Mouse (Mus musculus) yolk sac, embryonic 10.5 days (tissue): ENCODE results near the gene Spcs1.
A peak's percentile ranks its signal among the peaks of the same experiment; 100 is the strongest.

Source experiments
- DNase-seq: peaks from one replicate; pipeline ENCODE4 v3.0.0-alpha.2; 2017; ENCODE audit warnings: low spot score

Spcs1 gene

DNA sequence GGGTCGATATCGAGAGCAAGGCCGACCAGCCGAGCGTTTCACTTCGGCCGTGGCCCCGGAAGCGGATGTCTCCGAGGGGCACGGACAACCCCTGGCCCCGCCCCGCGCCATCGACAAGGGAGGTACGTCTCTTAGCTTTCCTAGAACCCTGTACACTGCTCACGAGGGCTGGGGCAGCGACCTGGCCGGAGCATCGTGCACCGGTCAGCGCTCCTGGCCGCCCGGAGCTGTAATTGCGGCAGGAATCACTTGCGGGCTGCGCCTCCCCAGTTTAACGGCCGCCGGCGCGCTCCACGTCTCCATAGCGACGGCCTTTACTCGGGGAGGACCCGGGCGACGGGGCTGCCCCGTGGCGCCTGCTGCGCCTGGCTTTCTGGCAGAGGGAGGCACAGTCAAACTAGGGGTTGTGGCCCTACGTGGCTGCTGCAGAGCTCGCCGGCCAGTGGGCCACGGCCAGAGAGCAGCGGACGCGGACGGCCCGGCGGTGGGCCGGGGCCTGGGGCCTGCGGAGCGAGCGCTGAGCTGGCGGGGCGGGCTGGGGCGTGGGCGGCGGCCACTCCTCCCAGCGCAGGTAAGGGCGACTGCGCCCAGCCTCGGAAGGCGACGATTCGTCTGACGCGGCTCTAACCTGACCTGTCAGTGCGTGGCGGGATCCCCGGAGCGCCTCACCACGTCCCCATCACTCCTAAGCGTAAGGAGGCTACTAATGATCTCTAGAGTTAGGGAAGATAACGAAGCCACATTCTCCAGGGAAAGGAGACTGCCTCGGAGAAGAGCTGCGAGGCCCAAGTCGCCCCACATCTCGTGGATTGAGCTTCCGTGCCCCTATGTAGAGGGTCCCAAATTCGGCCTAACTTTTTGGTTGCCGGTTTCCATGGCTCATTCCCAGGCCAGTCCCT, at the start of gene Spcs1, which contains the start of gene Glt8d1:
TSS of gene Spcs1 (minus strand) at position 366 of the 899 bp plus-strand sequence.
TSS of gene Glt8d1 (plus strand) at position 94 of the 899 bp plus-strand sequence.
- DNase-seq, result peak; percentile 93

DNA sequence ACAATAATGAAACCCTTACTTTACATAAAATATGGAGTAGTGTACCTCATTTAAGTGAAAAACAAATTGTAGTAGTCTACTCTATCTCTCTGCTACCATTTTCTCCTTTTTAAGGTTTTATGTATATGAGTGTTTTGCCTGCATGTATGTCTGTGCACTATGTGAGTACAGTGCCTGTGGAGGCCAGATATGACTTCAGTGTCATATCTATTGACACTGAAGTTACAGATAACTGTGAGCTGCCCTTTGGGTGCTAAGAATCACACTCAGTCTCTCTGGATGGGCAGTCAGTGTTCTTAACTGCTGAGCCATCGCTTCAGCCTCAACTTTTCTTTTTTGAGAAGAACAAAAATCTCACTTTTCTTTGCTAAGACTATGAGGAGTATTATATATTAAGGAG, 44.3 kb upstream of the Spcs1 start:
- no peak for DNase-seq

DNA sequence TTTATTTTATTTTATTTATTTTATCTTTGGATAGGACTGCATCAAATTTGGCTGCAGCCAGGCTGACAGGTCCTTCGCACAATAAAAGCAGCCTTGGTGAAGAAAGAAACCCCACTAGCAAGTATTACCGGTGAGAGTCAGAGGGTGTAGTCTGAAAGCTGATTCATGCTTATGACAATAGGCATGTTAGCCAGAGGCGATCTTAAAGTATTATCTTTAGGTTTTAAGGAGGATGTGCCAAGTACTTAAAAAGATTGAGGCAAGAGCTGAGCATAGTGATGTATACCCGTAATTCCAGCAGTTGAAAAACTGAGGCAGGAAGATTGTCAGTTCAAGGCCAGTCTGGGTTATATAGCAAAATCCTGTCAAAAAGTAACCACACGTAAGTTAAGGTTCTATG, 43.8 kb upstream of the Spcs1 start:
- no peak for DNase-seq

DNA sequence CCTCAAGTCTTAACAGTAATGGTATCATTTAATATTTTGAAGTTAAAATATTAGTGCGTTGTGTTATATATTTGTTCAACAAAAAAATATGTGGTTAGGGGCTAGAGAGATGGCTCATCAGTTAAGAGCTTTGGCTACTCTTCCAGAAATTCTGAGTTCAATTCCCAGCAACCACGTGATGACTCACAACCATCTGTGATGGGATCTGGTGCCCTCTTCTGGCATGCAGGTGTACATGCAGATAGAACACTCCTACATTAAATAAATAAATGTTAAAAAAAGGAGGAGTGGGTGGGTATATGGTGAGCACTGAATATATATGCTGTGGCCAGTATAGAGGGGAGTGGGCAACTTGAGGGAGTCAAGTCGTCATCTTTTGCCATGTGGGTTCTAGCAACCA, 24.3 kb upstream of the Spcs1 start:
- DNase-seq, result no peak

DNA sequence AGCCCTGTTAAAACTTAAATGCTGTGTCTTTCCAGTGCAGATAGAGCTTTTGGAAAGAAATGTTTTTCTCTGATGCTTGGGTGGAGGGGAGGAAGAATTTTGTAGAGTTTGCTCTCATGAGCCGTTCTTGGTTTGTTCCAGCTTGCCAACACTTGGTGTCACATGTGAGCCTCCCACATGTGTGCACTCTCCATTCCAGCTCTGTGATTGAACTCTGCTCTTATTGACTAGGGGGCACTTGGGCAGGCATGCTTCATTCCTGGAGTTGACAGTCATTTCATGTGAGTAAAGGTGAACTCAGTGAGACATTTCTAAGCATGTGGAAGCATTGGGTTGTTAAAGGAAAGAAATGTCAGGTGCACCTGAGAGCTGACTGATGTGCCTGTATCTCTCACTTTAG, 21.1 kb upstream of the Spcs1 start:
- DNase-seq, result no peak

DNA sequence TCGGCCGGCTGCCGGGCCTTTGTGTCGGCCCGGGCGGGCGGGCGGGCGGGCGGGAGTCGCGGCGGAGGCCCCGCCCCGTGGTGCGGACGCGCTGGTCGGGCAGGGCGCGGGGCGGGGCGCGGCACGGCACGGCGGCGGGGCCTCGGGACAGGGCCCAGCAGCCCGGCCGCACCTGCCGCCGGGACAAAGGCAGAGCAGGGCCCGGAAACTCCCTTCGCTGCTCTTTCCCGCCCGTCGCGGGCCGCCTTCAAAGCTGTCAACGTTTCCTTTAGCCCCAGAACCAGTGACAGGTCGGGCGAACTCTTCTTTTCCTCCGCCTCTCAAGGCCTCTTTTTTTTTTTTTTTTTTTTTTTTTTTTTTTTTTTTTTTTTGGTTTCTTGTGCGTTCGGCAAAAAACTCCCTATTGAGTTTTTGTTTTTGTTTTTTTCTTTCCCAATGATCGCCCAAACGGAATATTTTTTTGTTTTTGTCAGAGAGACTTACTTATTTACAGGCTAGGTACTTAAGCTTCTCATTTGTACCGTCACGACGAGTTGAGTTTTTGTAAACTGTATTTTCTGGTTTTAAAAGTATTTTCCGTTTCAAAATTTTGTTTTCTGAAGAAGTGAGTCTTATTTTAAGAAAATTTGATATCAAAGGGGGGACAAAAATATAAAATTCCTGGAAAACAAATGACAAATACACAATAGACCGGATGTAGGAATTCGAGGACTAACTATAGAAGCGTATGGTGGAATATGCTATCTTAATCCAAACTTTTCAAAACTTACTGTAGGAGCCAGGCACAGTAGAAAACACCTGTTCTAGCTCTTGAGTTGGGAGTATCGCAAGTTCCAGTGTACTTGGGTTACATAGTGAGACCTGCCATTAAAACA, 18.1 kb upstream of the Spcs1 start:
- peak; percentile 87 for DNase-seq

DNA sequence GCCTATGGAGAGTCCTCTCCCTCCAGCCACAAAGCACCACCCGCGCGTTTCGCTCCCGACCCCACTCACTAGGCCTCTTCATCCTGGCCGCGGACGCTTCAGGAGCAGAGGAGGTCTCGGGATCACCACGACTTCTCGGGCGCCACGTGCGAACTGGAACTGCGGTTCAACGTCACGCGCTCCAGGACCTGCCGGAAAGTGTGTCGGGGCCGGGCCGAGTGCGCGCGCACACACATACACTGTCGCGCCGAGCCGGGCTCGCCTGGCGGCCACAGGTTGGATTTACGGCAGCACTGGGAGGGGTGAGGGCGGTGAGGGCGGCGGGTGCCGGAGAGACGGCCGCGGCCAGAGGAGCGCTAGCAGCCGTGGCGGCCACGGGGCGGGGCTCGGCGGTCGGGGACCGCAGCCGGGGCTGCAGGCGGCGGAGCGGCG, 17.4 kb upstream of the Spcs1 start, which contains the start of the genes Pbrm1 and Gnl3:
TSS of gene Pbrm1 (plus strand) at position 279 of the 432 bp plus-strand sequence.
TSS of gene Gnl3 (minus strand) at position 293 of the 432 bp plus-strand sequence.
- peak; percentile 96 for DNase-seq

DNA sequence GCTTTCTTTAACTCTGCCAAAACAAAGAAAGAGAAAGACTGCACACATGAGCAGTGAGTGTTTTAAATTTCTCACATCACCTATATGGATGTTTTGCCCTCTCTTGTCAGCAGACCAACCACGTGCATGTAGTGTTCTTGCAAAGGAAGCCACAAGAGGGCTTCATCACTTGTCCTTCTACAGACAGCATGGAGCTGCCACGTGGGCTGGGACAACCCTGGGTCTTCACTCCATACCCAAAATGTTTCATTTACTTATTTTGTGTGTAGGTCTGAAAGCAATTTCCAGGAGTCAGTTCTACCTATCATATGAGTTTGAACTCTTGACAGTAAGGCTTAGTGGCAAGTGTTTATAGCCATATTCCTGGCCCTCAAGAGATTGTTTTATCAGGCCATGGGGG, 16.4 kb upstream of the Spcs1 start:
- peak; percentile 49 for DNase-seq

DNA sequence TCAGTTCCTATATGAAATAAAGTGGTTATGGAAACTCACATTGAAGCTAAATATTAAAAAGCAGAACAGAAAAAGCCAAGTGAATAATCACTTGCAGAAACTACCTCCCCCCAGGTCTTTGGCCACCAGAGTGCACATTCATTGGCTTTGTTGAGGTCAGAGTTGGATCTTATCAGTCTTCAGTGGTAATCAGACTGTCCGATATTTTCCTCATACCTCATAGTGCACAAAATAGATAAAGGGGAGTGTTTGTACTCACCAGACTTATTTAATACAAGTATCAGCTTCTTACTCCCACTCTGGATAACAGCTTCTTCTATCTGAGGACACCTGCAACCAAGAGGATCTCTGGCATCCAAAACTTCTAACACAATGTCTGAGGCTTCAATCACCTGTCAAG, 14.6 kb upstream of the Spcs1 start:
- DNase-seq, result no peak

DNA sequence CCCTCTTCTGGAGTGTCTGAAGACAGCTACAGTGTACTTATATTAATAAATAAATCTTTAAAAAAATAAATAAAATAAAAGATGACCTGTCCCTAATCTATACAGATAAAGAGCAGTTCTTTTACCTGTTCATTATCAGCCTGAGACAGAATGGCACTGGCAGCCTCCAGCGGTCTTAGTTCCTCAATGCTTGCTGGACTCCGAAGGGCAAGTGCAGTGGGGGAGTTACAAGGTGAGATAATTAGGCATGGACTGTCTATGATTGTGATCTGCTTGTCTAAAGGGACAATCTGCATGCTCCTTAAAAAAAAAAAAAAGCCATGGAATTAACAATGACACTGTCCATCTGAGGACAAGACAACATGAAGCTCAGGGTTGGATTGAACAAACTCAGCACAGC, 12.5 kb upstream of the Spcs1 start:
- no peak for DNase-seq

DNA sequence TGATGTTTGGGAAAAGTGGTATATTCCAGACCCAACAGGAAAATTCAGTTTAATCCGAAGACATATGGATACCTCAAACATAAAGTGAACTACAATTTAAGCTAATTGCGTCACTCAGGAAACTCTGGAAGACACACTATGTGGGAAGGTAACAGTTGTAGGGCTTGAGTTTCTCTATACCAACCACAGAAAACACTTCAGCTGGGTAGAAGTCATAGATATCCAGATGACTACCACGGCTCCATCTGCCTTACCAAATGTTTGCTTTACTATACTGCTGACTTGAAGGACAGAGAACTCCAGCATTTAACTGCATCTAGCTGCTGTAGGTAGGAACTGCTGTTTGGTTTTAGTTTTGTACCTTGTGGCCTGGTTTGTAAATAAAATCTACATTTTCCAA, 10.1 kb upstream of the Spcs1 start:
- DNase-seq, result no peak

DNA sequence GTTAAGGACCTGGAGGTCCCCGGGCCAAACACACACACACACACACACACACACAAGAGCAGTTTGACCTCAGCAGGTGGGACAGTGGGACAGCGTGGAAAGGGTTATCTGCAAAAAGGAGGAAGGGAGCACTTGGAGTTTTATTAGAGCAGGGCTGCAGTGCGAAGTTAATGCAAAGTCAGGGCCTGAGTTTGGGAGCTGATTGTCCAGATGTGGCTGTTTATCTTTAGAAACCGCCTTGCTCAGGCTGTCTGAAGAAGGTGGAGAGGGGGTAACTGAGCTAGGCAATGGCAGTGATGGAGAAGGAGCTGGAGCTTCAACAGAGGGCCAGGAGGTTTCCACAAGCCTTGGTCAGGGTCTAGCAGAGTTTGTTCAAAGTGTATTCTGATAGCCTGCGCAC, 5.3 kb upstream of the Spcs1 start:
- no peak for DNase-seq

DNA sequence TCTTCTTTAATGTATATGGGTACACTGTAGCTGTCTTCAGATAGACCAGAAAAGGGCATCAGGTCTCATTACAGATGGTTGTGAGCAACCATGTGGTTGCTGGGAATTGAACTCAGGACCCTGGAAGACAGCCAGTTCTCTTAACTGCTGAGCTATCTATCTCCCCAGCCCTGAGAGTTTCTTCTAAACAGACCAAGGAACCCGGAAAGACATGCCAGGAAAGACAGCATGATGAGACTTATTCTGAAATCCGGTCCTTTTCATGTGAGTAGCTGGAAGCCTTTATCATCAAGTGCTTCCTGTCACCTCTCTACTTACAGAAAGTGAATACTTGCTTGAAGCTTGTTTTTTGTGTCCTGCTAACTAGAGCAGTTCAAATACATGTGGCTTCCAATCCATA, 3.1 kb upstream of the Spcs1 start:
- DNase-seq, result no peak

DNA sequence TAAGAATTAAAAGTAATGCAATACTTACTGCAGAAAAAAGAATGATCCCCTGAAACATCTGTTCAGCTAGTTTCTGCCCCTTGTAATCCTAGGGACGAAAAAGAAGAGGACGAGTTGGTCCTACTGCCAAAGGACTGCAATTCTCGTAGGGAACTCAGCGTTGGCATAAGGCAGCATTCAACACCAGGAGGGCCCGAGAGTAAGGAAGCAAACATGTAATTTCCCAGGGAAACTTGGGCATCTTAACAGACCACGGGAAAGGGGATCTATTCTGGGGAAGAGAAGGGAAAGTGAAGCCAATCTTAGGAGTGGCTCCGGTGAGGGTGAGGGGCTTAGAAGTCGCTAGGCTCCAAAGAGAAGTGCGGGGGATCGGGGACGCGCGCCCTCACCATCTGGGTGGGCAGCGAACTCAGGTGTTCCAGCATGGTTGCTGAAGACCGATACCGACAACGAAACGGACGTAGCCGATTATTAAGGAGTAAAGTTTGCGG, 611 bp downstream of the Spcs1 start:
- no peak for DNase-seq

DNA sequence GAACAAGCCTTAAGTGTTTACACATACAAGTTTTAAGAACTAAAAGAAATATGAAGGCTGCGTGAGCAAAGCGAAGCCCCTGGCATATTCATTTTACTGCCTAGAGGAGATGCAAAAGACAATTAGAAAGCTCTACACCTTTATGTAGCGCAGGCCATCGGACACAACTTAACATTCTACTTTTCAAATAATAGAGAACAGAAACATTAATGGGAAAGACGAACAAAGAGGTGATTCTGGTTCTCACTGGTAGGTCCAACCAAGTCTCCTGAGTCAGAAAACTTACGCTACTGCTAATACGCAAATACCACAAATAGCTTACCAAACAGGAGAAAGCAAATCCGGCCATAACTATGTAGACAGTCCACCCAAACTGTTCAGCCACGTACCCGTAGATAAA, 1.1 kb downstream of the Spcs1 start:
- DNase-seq, result no peak

DNA sequence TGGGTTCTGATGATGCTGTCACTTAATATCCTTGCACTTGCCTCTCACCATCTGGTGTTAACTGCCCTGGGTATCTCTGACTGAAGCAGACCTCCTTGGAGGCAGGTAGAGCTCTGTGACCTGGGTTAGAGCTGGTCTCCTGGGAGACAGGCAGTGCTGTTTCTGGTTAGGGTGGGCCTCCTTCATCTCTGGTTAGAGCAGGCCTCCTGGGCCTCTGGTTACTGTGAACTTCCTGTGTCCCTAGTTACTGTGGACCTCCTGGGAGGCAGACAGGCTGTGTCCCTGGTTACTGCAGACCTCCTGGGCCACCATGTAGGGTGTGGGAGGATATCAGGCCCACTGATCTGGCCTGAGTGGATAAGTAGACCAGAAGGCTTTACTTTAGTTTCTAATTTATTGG, 5.1 kb downstream of the Spcs1 start:
- no peak for DNase-seq

DNA sequence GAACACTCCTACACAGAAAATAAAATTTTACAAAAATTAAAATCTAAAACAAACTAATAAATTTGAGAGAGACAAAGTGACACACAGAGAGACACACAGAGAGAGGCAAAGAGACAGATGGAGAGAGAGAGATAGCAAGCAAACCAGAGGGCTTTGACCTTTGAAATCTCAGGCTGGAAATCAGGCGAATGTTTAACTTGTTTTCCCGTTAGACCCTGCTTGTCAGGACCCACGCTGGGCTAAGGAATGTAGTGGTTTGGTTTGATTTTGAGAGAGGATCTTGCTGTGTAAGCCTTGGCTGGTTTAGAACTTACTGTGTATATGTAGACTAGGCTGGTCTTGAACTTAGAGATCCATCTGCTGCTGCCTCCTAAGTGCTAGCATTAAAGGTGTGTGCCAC, 25.2 kb downstream of the Spcs1 start:
- DNase-seq, result peak; percentile 78

DNA sequence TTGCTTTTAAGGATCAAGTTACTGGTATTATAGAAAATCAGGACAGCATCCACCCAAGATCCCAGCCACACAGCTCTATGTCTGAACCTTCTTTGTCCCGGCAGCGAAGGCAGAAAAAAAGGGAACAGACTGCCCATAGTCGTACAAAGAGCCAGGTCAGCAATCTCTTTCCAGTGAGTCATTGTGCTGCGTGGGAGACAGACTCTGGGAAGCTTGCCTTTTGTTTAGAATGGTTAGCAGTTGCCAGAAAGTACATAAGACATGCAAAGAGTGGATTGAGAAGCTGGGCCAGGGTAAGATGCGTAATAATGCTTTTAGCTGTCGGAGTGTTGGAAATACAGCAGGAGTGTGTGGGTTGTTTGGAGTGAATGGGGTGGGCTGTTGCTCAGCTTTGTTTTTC, 27.3 kb downstream of the Spcs1 start:
- DNase-seq, result peak; percentile 43

DNA sequence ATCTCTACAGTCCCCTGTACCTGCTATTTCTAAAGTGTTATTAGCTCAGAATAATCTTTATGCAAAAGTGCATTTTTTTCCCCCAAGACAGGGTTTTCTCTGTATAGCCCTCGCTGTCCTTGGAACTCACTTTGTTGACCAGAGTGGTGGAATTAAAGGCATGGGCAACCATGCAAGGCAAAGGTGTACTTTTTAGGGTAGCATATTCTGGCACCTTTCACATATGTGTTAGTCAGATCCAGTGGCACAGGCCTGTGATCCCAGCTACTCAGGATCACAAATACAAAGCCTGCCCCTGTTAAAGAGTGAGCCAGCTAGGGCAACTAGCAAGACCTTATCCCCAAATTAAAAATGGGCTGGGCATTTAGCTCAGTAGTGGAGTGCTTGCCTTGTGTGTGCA, 41.1 kb downstream of the Spcs1 start:
- no peak for DNase-seq

DNA sequence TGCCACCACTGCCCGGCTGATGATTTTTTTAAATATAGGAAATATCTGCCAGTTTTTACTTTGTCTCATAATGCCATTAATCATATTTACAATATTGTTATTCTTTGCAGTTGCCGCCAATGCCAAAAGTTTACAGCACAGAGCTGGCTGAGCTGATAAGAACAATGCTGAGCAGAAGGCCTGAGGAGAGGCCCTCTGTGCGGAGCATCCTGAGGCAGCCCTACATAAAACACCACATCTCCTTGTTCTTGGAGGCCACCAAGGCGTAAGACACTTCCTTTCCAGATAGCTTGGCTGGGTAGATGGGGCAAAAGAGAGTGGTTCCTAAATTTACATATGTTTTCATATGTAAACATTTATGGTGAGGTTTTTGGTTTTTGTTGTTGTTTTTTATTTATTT, 42.4 kb downstream of the Spcs1 start:
- DNase-seq, result no peak

DNA sequence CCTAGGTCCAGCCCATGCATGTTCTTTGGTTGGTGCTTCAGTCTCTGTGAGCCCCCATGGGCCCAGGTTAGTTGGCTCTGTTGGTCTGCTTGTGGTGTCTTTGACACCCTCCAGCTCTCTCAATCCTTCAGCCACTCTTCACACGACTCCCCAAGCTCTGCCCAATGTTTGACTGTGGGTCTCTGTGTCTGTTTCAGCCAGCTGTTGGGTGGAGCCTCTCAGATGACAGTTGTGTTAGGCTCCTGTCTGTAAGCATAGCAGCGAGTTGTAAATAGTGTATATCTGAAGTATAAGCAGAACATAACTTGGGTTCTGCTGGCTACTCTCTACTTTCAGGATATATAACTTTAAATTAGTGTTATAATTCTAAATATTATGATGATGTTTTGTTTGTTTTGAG, 43.0 kb downstream of the Spcs1 start:
- no peak for DNase-seq

DNA sequence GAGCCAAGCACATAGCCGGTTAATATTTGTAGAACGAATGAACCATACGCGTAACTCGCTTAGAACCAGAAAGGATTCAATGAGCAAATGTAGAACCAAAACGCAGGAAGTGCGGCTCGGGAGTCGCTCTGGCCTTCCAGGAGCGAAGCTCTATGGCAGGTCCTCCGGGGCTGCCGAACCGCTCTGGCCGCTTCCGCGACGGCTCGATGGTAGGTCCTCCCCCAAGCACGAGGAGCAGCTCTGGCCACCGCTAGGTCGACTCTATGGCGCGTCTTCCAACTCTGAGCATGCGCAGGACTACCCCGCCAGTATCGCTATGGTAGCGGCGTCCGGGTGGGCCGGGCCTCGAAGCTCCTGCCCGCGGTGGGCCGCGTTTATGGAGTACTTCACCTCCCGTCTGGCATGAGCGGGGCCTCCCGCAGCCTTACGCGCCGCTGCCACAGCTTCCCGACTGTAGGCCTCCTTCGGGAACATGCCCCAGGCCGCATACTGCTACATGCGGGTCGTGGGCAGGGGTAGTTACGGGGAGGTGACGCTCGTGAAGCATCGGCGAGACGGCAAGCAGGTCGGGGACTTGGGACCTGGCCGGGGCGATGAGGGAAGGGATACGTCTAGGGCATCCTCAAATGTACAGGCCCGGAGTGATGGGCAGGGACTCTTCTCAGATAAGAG, 50.2 kb downstream of the Spcs1 start, which contains the start of gene Nek4:
TSS of gene Nek4 (plus strand) at position 224 of the 672 bp plus-strand sequence.
- DNase-seq, result peak; percentile 97
